Mouse (Mus musculus) gastrocnemius, adult 18-20 months (tissue): ENCODE data around the gene Gimap8. TPM values are rescaled to one million over a fixed set of nuclear protein-coding genes. Genes with fewer than 3 reads are reported as not detected.

Experiments used
- DNase-seq: peaks from one replicate; pipeline ENCODE4 v3.0.0; 2021; ENCODE audit warnings: low spot score
- total RNA-seq, 2 experiments: library from RNA; stranded (reverse); gene quantifications; 2 replicates each; pipeline ENCODE4 v1.2.3; 2021

Gene Gimap8
- total RNA-seq, 2 experiments from 2014 or later: 1.3 to 2.5 TPM

GRCm38 (mm10) chr6:48702146-48702545 lies 55.1 kb downstream of the Gimap8 start:
- no peak for DNase-seq

DNA sequence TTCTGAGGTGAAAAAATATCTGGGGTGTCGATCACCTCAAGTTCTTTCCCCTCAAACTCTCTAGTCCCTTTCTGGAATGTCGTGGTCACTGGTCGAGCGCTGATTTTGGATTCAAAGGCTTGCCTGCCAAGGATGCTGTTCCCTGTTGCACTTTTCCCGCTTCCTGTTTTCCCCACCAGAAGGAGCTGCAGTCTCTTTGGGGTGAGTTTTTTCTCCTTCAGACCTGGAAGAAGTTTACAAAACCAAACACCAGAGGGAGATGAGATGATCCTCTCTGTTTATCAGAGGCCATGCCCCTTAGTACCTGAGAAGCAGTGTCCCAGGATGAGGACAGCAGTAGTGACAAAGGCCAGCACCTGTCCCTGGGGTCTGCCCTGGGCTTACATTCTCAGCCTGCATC lies 55.6 kb downstream of the Gimap8 start:
- no peak for DNase-seq

- no peak for DNase-seq
Observed at GRCm38 (mm10) chr6:48704146-48704545, 57.1 kb downstream of the Gimap8 start.

DNA sequence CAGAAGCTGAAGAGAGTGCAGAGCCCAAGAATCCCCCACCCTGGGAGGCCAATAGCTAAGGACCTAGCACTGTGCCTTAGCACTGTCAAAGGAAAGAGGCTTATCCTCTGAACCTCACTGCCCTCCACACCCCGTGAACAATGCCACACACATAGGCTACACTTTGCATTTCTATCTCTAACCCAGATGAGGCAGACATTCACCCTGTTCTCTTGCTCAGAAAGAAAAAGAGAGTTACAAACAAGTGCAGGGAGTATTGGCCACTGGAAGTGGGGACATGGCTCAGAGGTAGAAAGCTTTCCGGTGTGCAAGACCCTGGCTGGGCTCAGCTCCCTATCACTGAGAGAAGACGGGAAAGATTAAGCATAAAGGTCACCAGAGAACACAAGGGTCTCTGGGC lies 59.1 kb downstream of the Gimap8 start:
- DNase-seq: no peak

Other genes starting within 250 kb of the Gimap8 start
- gene Zfp467, start 201.4 kb upstream of the Gimap8 start, total RNA-seq: 10 to 100 TPM; 50.1 to 57.1 TPM
- under 1 TPM; 0.19 to 0.71 TPM for gene Sspo, start 199.0 kb upstream of the Gimap8 start, total RNA-seq
- gene Atp6v0e2, start 109.6 kb upstream of the Gimap8 start, total RNA-seq: 10 to 100 TPM; 38.5 to 46.1 TPM
- 10 to 100 TPM; 21.1 to 25.5 TPM for gene Lrrc61, start 92.4 kb upstream of the Gimap8 start, total RNA-seq
- 10 to 100 TPM; 14.6 to 24.8 TPM for gene Rarres2, start 74.4 kb upstream of the Gimap8 start, total RNA-seq
- gene Gm45021, start 57.6 kb upstream of the Gimap8 start, total RNA-seq: not detected
- gene Repin1, start 53.4 kb upstream of the Gimap8 start, total RNA-seq: 10 to 100 TPM; 30.6 to 31.9 TPM
- gene Gm44965, start 53.3 kb upstream of the Gimap8 start, total RNA-seq: not detected
- 1 to 10 TPM; 8.8 TPM for gene Zfp775, start 45.2 kb upstream of the Gimap8 start, total RNA-seq
- gene AI854703, start 20.5 kb upstream of the Gimap8 start, total RNA-seq: under 1 TPM; 0.76 to 0.78 TPM
- gene Gimap9, start 28.9 kb downstream of the Gimap8 start, total RNA-seq: 1 to 10 TPM in 1 of 2 experiments, under 1 TPM in 1; 0.59 to 1.2 TPM
- 1 to 10 TPM; 2.4 to 5.8 TPM for gene Gimap4, start 37.3 kb downstream of the Gimap8 start, total RNA-seq
- 10 to 100 TPM in 1 of 2 experiments, 1 to 10 TPM in 1; 7.9 to 12.6 TPM for gene Gimap6, start 61.0 kb downstream of the Gimap8 start, total RNA-seq
- 1 to 10 TPM in 1 of 2 experiments, not detected in 1; 2.7 TPM for gene Gm28053, start 71.4 kb downstream of the Gimap8 start, total RNA-seq
- gene Gimap7, start 71.4 kb downstream of the Gimap8 start, total RNA-seq: not detected
- gene Gimap1, start 91.8 kb downstream of the Gimap8 start, total RNA-seq: 1 to 10 TPM; 1.5 to 2.4 TPM
- gene Gimap5, start 99.0 kb downstream of the Gimap8 start, total RNA-seq: 1 to 10 TPM in 1 of 2 experiments, under 1 TPM in 1; 0.57 to 1.0 TPM
- gene Gimap3, start 123.6 kb downstream of the Gimap8 start, total RNA-seq: under 1 TPM; 0.09 to 0.28 TPM
- gene Tmem176a, start 193.7 kb downstream of the Gimap8 start, total RNA-seq: 1 to 10 TPM; 3.3 to 3.9 TPM
- 1 to 10 TPM; 7.6 to 8.9 TPM for gene Tmem176b, start 194.3 kb downstream of the Gimap8 start, total RNA-seq
- gene Aoc1, start 225.7 kb downstream of the Gimap8 start, total RNA-seq: not detected